Mouse (Mus musculus): ENCODE measurements around the gene Gm9736. TPM values are rescaled to one million over a fixed set of nuclear protein-coding genes. Genes with fewer than 3 reads are reported as not detected.

Gm9736 gene
- polyA plus RNA-seq (2012; fragmentation: generic; extraction: Trizol) = not detected

GRCm38 (mm10) chr10:77751254-77751653 is at the start of gene Gm9736:
Gm9736 (minus strand) TSS chr10:77751354.

DNA sequence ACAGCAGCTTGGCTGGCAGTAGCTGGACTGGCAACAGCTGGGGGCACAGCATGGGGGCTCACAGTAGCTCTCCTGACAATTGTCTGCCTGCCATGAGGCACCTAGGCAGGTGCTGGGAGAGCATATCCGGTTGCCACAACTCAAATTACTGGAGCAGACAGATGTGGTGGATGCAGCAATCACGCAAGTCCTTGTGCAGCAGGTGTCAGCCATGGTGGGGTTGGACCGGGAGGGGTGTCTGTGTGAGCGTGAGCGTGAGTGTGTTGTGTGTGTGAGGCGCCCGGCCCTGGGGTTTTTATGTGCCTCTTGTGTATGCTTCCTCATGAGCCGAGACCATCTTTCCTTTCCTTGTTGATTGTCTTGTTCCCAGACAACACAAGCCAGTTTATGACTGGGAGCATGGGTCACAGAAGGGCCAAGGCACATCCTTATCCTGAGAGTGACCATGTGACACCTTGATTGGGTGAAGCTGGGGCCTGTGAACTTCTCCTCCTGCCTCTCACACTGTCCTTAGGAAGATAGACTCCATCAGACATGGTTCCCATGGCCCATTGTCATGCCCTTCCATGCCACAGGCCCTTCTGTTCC is 47.9 kb upstream of the Gm9736 start, which contains the start of gene Gm19668:
Gene Gm19668, minus strand, starts transcription at position 213 of the 588 bp plus-strand sequence.

GRCm38 (mm10) chr10:77794976-77795375 is 43.8 kb upstream of the Gm9736 start, which contains the start of gene Gm9639:
Gm9639 (minus strand) TSS chr10:77795076.

GRCm38 (mm10) chr10:77787876-77788275 is 36.7 kb upstream of the Gm9736 start, which contains the start of gene Gm7137:
Gm7137 (minus strand) TSS chr10:77788200.

DNA sequence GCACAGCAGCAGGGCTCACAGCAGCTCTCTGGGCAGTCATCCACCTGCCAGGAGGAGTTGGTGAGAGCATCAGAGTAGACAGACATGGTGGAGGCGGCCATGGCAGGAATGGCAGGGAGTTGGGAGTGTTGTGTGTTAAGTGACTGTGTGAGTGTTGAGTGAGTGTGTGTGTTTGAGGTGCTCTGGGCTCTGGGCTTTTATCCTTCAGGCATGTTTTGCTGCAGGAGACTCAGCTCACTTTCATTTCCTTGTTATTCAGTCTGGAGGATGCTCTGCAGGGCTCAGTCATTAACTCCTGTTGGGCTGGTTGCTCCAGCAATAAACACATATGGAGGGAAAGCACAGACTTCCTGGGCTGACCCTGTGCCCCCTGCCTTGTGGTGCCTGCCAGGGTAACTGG is 31.3 kb upstream of the Gm9736 start, which contains the start of gene Gm3250:
Gene Gm3250, minus strand, starts transcription at position 101 of the 400 bp plus-strand sequence.

DNA sequence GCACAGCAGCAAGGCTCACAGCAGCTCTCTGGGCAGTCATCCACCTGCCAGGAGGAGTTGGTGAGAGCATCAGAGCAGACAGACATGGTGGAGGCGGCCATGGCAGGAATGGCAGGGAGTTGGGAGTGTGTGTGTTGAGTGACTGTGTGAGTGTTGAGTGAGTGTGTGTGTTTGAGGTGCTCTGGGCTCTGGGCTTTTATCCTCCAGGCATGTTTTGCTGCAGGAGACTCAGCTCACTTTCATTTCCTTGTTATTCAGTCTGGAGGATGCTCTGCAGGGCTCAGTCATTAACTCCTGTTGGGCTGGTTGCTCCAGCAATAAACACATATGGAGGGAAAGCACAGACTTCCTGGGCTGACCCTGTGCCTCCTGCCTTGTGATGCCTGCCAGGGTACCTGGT is 25.7 kb upstream of the Gm9736 start, which contains the start of gene Gm7138:
Gene Gm7138, minus strand, starts transcription at position 101 of the 400 bp plus-strand sequence.

GRCm38 (mm10) chr10:77771225-77771624 is 20.1 kb upstream of the Gm9736 start, which contains the start of gene Gm3238:
Gm3238 (minus strand) TSS chr10:77771325.

GRCm38 (mm10) chr10:77759582-77759981 is 8.4 kb upstream of the Gm9736 start, which contains the start of gene Gm3233:
Gm3233 (minus strand) TSS chr10:77759682.

DNA sequence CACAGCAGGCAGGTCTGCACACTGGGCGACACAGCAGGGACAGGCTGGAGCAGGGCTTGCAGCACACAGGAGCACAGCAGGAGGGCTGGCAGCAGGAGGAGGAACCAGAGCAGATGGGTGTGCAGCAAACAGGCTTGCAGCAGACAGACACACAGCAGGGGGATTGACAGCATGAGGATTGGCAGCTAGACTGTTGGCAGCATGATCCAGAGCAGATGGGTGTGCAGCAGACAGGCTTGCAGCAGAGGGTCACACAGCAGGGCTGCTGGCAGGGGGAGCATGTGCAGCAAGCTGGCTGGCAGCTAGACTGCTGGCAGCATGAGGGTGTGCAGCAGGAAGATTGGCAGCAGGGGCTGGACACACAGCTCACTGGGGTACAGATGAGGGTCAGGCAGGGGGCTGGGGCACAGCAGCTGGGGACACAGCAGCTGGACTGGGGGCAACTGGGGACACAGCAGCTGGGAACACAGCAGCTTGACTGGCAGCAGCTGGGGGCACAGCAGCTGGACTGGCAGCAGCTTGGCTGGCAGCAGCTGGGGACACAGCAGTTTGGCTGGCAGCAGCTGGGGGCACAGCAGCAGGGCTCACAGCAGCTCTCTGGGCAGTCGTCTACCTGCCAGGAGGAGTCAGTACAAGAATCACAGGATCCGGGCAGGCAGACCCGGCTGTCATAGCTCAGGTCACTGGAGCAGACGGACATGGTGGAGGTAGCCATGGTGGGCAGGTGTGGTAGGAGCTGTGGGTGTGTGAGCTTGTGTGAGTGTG is 9.0 kb downstream of the Gm9736 start, which contains the start of gene Gm18596:
Gene Gm18596, minus strand, starts transcription at position 715 of the 765 bp plus-strand sequence.

DNA sequence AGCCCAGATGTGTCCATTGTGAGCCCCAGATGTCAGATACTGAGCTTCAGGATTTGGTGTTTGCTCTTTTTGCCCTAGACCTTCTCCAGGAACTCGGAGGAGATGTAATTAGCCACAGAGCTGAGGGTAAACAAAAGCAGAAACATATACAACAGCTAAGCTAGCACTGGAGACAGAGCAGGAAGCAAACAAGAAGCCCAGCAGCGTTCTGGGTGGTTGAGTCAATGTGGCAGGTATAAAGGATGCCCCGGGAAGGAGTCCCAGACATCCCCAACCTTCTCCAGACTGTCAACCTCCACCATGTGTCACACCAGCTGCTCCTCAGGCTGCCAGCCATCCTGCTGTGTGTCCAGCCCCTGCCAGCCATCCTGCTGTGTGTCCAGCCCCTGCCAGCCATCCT is 25.0 kb downstream of the Gm9736 start, which contains the start of gene Gm10100:
Gene Gm10100, plus strand, starts transcription at position 301 of the 400 bp plus-strand sequence.

DNA sequence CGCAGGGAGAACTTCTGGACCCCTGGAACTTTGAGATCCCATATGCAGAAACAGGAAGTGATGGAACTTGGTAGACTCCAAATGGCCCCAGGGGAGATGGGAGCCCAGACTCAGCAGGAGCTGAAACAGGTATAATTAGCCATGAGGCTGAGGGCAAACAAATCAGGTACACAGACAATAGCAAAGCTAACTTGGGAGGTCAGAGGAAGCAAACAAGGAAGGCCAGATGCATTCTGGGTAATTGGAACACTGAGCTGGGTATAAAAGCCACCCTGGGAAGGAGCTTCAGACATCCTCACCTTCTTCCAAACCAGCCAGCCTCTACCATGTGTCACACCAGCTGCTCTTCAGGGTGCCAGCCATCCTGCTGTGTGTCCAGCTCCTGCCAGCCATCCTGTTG is 30.9 kb downstream of the Gm9736 start, which contains the start of gene Krtap12-1:
Gene Krtap12-1, plus strand, starts transcription at position 301 of the 400 bp plus-strand sequence.

DNA sequence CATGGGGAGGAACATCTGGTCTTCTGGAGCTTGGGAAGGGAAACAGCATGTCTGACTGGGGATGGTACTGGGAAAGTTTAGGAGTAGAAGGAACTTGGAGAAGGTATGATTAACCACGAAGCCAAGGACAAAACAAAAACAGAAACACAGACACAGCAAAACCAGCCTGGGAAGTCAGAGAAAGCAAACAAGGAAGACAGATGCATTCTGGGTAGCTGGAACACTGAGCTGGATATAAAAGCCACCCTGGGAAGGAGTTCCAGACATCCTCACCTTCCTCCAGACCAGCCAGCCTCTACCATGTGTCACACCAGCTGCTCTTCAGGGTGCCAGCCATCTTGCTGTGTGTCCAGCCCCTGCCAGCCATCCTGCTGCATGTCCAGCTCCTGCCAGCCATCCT is 35.6 kb downstream of the Gm9736 start, which contains the start of gene Gm10142:
Gene Gm10142, plus strand, starts transcription at position 301 of the 400 bp plus-strand sequence.

DNA sequence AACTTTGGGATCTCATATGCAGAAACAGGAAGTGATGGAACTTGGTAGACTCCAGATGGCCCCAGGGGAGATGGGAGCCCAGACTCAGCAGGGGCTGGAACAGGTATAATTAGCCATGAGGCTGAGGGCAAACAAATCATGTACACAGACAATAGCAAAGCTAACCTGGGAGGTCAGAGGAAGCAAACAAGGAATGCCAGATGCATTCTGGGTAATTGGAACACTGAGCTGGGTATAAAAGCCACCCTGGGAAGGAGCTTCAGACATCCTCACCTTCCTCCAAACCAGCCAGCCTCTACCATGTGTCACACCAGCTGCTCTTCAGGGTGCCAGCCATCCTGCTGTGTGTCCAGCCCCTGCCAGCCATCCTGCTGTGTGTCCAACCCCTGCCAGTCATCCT is 40.0 kb downstream of the Gm9736 start, which contains the start of gene Gm10024:
Gene Gm10024, plus strand, starts transcription at position 301 of the 400 bp plus-strand sequence.

GRCm38 (mm10) chr10:77706326-77706725 is 44.8 kb downstream of the Gm9736 start, which contains the start of gene Gm10272:
Gm10272 (plus strand) TSS chr10:77706626.

Other genes starting within 250 kb of the Gm9736 start
- 10 to 100 TPM; 40.0 to 57.6 TPM for gene Fam207a, start 235.6 kb downstream of the Gm9736 start, polyA plus RNA-seq (2012; fragmentation: generic; extraction: Trizol)
- gene Itgb2, start 221.1 kb downstream of the Gm9736 start, polyA plus RNA-seq (2012; fragmentation: generic; extraction: Trizol) = under 1 TPM; 0.14 to 0.25 TPM
- gene Pttg1ip, start 169.6 kb downstream of the Gm9736 start, polyA plus RNA-seq (2012; fragmentation: generic; extraction: Trizol) = 100 to 1,000 TPM in 1 of 2 experiments, 10 to 100 TPM in 1; 82.8 to 216 TPM
- gene Sumo3, start 145.3 kb downstream of the Gm9736 start, polyA plus RNA-seq (2012; fragmentation: generic; extraction: Trizol) = 10 to 100 TPM; 76.2 to 78.6 TPM
- gene Gm49325, start 145.2 kb downstream of the Gm9736 start, polyA plus RNA-seq (2012; fragmentation: generic; extraction: Trizol) = 10 to 100 TPM in 1 of 2 experiments, under 1 TPM in 1; 0.78 to 16.7 TPM
- gene Ube2g2, start 129.1 kb downstream of the Gm9736 start, polyA plus RNA-seq (2012; fragmentation: generic; extraction: Trizol) = 10 to 100 TPM; 39.0 to 44.0 TPM
- gene Tspear, start 64.8 kb downstream of the Gm9736 start, polyA plus RNA-seq (2012; fragmentation: generic; extraction: Trizol) = not detected
- not detected for gene Gm19402, start 60.6 kb downstream of the Gm9736 start, polyA plus RNA-seq (2012; fragmentation: generic; extraction: Trizol)
- gene Gm9508, start 54.1 kb downstream of the Gm9736 start, polyA plus RNA-seq (2012; fragmentation: generic; extraction: Trizol) = not detected
- gene Gm10272, start 44.7 kb downstream of the Gm9736 start, polyA plus RNA-seq (2012; fragmentation: generic; extraction: Trizol) = not detected
- not detected for gene Gm10024, start 39.9 kb downstream of the Gm9736 start, polyA plus RNA-seq (2012; fragmentation: generic; extraction: Trizol)
- gene Gm10142, start 35.5 kb downstream of the Gm9736 start, polyA plus RNA-seq (2012; fragmentation: generic; extraction: Trizol) = not detected
- not detected for gene Krtap12-1, start 30.8 kb downstream of the Gm9736 start, polyA plus RNA-seq (2012; fragmentation: generic; extraction: Trizol)
- not detected for gene Gm10100, start 24.9 kb downstream of the Gm9736 start, polyA plus RNA-seq (2012; fragmentation: generic; extraction: Trizol)
- gene Gm18596, start 8.7 kb downstream of the Gm9736 start, polyA plus RNA-seq (2012; fragmentation: generic; extraction: Trizol) = not detected
- not detected for gene Gm3233, start 8.3 kb upstream of the Gm9736 start, polyA plus RNA-seq (2012; fragmentation: generic; extraction: Trizol)
- not detected for gene Gm3238, start 20.0 kb upstream of the Gm9736 start, polyA plus RNA-seq (2012; fragmentation: generic; extraction: Trizol)
- gene Gm7138, start 25.6 kb upstream of the Gm9736 start, polyA plus RNA-seq (2012; fragmentation: generic; extraction: Trizol) = not detected
- gene Gm3250, start 31.2 kb upstream of the Gm9736 start, polyA plus RNA-seq (2012; fragmentation: generic; extraction: Trizol) = not detected
- gene Gm7137, start 36.8 kb upstream of the Gm9736 start, polyA plus RNA-seq (2012; fragmentation: generic; extraction: Trizol) = not detected
- gene Gm9639, start 43.7 kb upstream of the Gm9736 start, polyA plus RNA-seq (2012; fragmentation: generic; extraction: Trizol) = not detected
- not detected for gene Gm19668, start 47.8 kb upstream of the Gm9736 start, polyA plus RNA-seq (2012; fragmentation: generic; extraction: Trizol)
- gene Gm9507, start 60.5 kb upstream of the Gm9736 start, polyA plus RNA-seq (2012; fragmentation: generic; extraction: Trizol) = not detected
- gene Gm2696, start 63.3 kb upstream of the Gm9736 start, polyA plus RNA-seq (2012; fragmentation: generic; extraction: Trizol) = not detected
- not detected for gene Krtap10-4, start 75.7 kb upstream of the Gm9736 start, polyA plus RNA-seq (2012; fragmentation: generic; extraction: Trizol)
- gene Krtap10-10, start 84.6 kb upstream of the Gm9736 start, polyA plus RNA-seq (2012; fragmentation: generic; extraction: Trizol) = not detected
- gene Gm36176, start 95.4 kb upstream of the Gm9736 start, polyA plus RNA-seq (2012; fragmentation: generic; extraction: Trizol) = not detected
- not detected for gene Gm10318, start 101.5 kb upstream of the Gm9736 start, polyA plus RNA-seq (2012; fragmentation: generic; extraction: Trizol)
- not detected for gene Gm3285, start 110.6 kb upstream of the Gm9736 start, polyA plus RNA-seq (2012; fragmentation: generic; extraction: Trizol)
- not detected for gene Lrrc3, start 151.2 kb upstream of the Gm9736 start, polyA plus RNA-seq (2012; fragmentation: generic; extraction: Trizol)
- under 1 TPM; 0.04 to 0.35 TPM for gene Trpm2, start 219.2 kb upstream of the Gm9736 start, polyA plus RNA-seq (2012; fragmentation: generic; extraction: Trizol)
- 10 to 100 TPM; 35.9 to 36.8 TPM for gene 1810043G02Rik, start 227.2 kb upstream of the Gm9736 start, polyA plus RNA-seq (2012; fragmentation: generic; extraction: Trizol)